Mouse (Mus musculus) hindbrain, postnatal 0 days (tissue): ENCODE data around the gene Pdlim1. TPM values are rescaled to one million over a fixed set of nuclear protein-coding genes. Genes with fewer than 3 reads are reported as not detected.

Source experiments
- ATAC-seq: fragments of 200-750 bp; cut with Nextera tagmentation; 2 replicates; pipeline ENCODE4 v1.8.0; 2017; ENCODE audit warnings: mild to moderate bottlenecking, moderate TSS enrichment, moderate library complexity
- DNase-seq: peaks from one replicate; pipeline ENCODE4 v3.0.0-alpha.2; 2015; ENCODE audit warnings: low spot score
- H3K27ac ChIP-seq: fragments of 300-500 bp; sonication (generic); 2 replicates; pipeline ENCODE4 v1.5.1; 2014; ENCODE audit warnings: mild to moderate bottlenecking
- H3K27me3 ChIP-seq: fragments of 300-500 bp; sonication (generic); 2 replicates; pipeline ENCODE4 v1.6.1; 2014; ENCODE audit warnings: low read length, mixed read lengths; ENCODE audit not compliant: insufficient read depth
- H3K36me3 ChIP-seq: fragments of 300-500 bp; sonication (generic); 2 replicates; pipeline ENCODE4 v1.6.1; 2014; ENCODE audit warnings: low read length, mixed read lengths; ENCODE audit not compliant: insufficient read depth
- H3K4me1 ChIP-seq: fragments of 300-500 bp; sonication (generic); 2 replicates; pipeline ENCODE4 v1.6.1; 2014; ENCODE audit warnings: antibody characterized with exemption, low read length, mixed read lengths; ENCODE audit not compliant: insufficient read depth
- H3K4me2 ChIP-seq: fragments of 300-500 bp; sonication (generic); 2 replicates; pipeline ENCODE4 v1.6.1; 2014; ENCODE audit warnings: low read depth, mild to moderate bottlenecking, low read length, moderate library complexity, mixed read lengths
- H3K4me3 ChIP-seq: fragments of 300-500 bp; sonication (generic); 2 replicates; pipeline ENCODE4 v1.5.1; 2014; ENCODE audit warnings: low read length
- H3K9ac ChIP-seq: fragments of 300-500 bp; sonication (generic); replicated peaks from 2 replicates; pipeline ENCODE4 v1.6.1; 2014; ENCODE audit warnings: mild to moderate bottlenecking, low read length, moderate library complexity, mixed read lengths
- H3K9me3 ChIP-seq: fragments of 300-500 bp; sonication (generic); 2 replicates; pipeline ENCODE4 v1.6.1; 2016; ENCODE audit warnings: low read length, mixed read lengths
- CTCF ChIP-seq: IDR thresholded peaks from 2 replicates; pipeline ENCODE4 v1.5.1; 2016; ENCODE audit warnings: antibody characterized with exemption, control low read depth, low read depth
- WGBS: fragments of 180-500 bp; shearing (Covaris S2); extraction: QIAGEN DNeasy Blood & Tissue Kit; methylation state at CpG from one replicate; pipeline ENCODE4 v1.1.7; 2014; 5-methylcytosine and 5-hydroxymethylcytosine counted together
- polyA plus RNA-seq: library from polyadenylated mRNA; unstranded; fragments of >200 nt; fragmentation: Nextera tagmentation; extraction: Ambion mirVana; gene quantifications from 2 replicates; pipeline ENCODE4 v1.2.1, GENCODE M21; 2015
- total RNA-seq: library from RNA; depleted of rRNA; stranded (reverse); fragments of >200 nt; gene quantifications from 2 replicates; pipeline ENCODE4 v1.2.3, GENCODE M21; 2014

Gene Pdlim1
- total and polyA plus RNA-seq, 2 experiments from 2014 or later = 2.8 to 10.3 TPM

GRCm38 (mm10) chr19:40299182-40299581 is 27.5 kb upstream of the Pdlim1 start:
- no peaks in the 10 kb centered on the region for H3K4me1 ChIP-seq
- no peak overlapping the region for H3K4me2 ChIP-seq
- H3K36me3 ChIP-seq = peaks cover 10% of the 10 kb centered on the region; the same call in 1 of the 2 replicates
- no peak overlapping the region for H3K27ac ChIP-seq
- ATAC-seq (no peak), DNase-seq (no peak)
- H3K4me3 ChIP-seq = no peak overlapping the region
- no peak for TF ChIP-seq CTCF
- no peaks in the 10 kb centered on the region for H3K27me3 ChIP-seq
- no peak overlapping the region for H3K9ac ChIP-seq
- no peaks in the 10 kb centered on the region for H3K9me3 ChIP-seq
- 67% methylated on average over 6 of the region's 6 CpGs for WGBS

- no peak for ATAC-seq
- Histone ChIP-seq H3K27me3 (no peaks in the 10 kb centered on the region), H3K27ac (no peak overlapping the region), H3K9me3 (no peaks in the 10 kb centered on the region), H3K36me3 (peaks cover 10% of the 10 kb centered on the region; the same call in 1 of the 2 replicates), H3K4me3 (no peak overlapping the region), H3K4me1 (no peaks in the 10 kb centered on the region), H3K4me2 (no peak overlapping the region), H3K9ac (no peak overlapping the region)
- 63% methylated on average over 2 of the region's 2 CpGs for WGBS
- no peak for DNase-seq
- TF ChIP-seq CTCF = no peak
Measured at GRCm38 (mm10) chr19:40298574-40298973, 26.9 kb upstream of the Pdlim1 start.

- no peaks in the 10 kb centered on the region for H3K27me3 ChIP-seq
- DNase-seq (no peak), ATAC-seq (no peak)
- no peak overlapping the region for H3K27ac ChIP-seq
- H3K9me3 ChIP-seq = no peaks in the 10 kb centered on the region
- TF ChIP-seq CTCF = no peak
- no peaks in the 10 kb centered on the region for H3K4me1 ChIP-seq
- H3K9ac ChIP-seq = no peak overlapping the region
- H3K4me3 ChIP-seq = no peak overlapping the region
- WGBS = 67% methylated on average over 4 of the region's 4 CpGs
- H3K36me3 ChIP-seq = peaks cover 10% of the 10 kb centered on the region; the same call in 1 of the 2 replicates
- no peak overlapping the region for H3K4me2 ChIP-seq
Measured at GRCm38 (mm10) chr19:40297798-40298144, 26.1 kb upstream of the Pdlim1 start.

GRCm38 (mm10) chr19:40297078-40297797 is 25.6 kb upstream of the Pdlim1 start:
- H3K36me3 ChIP-seq = peaks cover 10% of the 10 kb centered on the region; the same call in 1 of the 2 replicates
- TF ChIP-seq CTCF = no peak
- H3K4me2 ChIP-seq = no peak overlapping the region
- H3K4me1 ChIP-seq = no peaks in the 10 kb centered on the region
- no peak overlapping the region for H3K9ac ChIP-seq
- no peaks in the 10 kb centered on the region for H3K27me3 ChIP-seq
- 84% methylated on average over 7 of the region's 7 CpGs for WGBS
- H3K9me3 ChIP-seq = no peaks in the 10 kb centered on the region
- ATAC-seq (no peak), DNase-seq (no peak)
- no peak overlapping the region for H3K4me3 ChIP-seq
- no peak overlapping the region for H3K27ac ChIP-seq

GRCm38 (mm10) chr19:40294231-40294630 is 22.6 kb upstream of the Pdlim1 start:
- no peak for ATAC-seq
- Histone ChIP-seq H3K27ac (no peak overlapping the region), H3K4me1 (no peaks in the 10 kb centered on the region), H3K36me3 (peaks cover 4% of the 10 kb centered on the region; the same call in 1 of the 2 replicates), H3K4me3 (no peak overlapping the region), H3K9ac (no peak overlapping the region), H3K9me3 (no peaks in the 10 kb centered on the region), H3K4me2 (no peak overlapping the region), H3K27me3 (no peaks in the 10 kb centered on the region)
- WGBS = 53% methylated on average over 1 of the region's 1 CpGs
- no peak for DNase-seq
- no peak for TF ChIP-seq CTCF

- no peaks in the 10 kb centered on the region for H3K4me1 ChIP-seq
- H3K36me3 ChIP-seq = peaks cover 3% of the 10 kb centered on the region; the same call in 1 of the 2 replicates
- no peak overlapping the region for H3K9ac ChIP-seq
- H3K27ac ChIP-seq = no peak overlapping the region
- no peak for DNase-seq
- no peaks in the 10 kb centered on the region for H3K27me3 ChIP-seq
- no peak overlapping the region for H3K4me2 ChIP-seq
- ATAC-seq = 0 out of 2 replicates have a peak, but pooled peaks have one; percentile 16
- WGBS = 97% methylated on average over 6 of the region's 6 CpGs
- H3K4me3 ChIP-seq = no peak overlapping the region
- no peaks in the 10 kb centered on the region for H3K9me3 ChIP-seq
- TF ChIP-seq CTCF = no peak
Measured at GRCm38 (mm10) chr19:40293791-40294190, 22.1 kb upstream of the Pdlim1 start.

- no peaks in the 10 kb centered on the region for H3K36me3 ChIP-seq
- 74% methylated on average over 6 of the region's 6 CpGs for WGBS
- ATAC-seq (no peak), DNase-seq (no peak)
- no peaks in the 10 kb centered on the region for H3K4me1 ChIP-seq
- no peak overlapping the region for H3K4me2 ChIP-seq
- no peaks in the 10 kb centered on the region for H3K9me3 ChIP-seq
- H3K27ac ChIP-seq = no peak overlapping the region
- no peaks in the 10 kb centered on the region for H3K27me3 ChIP-seq
- no peak overlapping the region for H3K9ac ChIP-seq
- TF ChIP-seq CTCF = no peak
- no peak overlapping the region for H3K4me3 ChIP-seq
Measured at GRCm38 (mm10) chr19:40290099-40290724, 18.6 kb upstream of the Pdlim1 start.
